Mouse (Mus musculus): Measurements from ENCODE around the gene Gramd1c. TPM values are rescaled to one million over a fixed set of nuclear protein-coding genes. Genes with fewer than 3 reads are reported as not detected.
A peak's percentile ranks its signal among the peaks of the same experiment; 100 is the strongest.

Gene Gramd1c
- total and polyA plus RNA-seq, 3 experiments = 1.5 to 3.9 (median 3.5) TPM

DNA sequence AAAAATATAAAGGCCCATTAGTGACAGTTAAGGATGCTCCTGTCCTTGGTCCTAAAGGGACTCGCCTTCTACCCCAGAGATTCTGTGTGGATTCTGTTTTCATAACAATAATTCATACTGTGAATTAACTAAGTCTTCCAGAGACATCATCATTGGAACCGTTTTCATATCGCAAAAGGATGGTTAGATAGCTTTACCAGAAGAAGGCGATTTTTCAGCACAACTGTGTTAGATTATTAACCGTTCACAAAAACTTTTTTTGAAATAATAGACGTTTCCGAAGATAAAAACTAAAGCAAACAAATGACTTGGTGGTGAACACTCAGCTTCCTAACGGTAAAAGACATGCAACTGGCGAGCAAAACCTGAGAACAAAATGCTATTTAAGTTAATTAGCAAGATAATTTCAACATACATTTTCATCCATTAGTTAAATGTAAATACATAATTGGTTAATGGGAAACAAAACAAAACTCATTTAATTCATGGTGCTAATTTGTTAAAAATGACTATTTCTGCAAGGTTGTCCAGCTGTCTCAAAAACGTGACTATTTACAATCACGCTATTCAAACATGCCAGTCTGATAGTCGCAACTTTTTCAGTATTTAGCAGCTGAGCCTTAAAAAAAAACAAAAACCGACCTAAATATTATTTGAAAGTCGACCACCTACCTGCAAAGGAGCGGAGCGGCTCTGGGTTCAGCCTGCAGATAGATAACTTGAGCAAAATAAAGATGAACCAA, 47.6 kb downstream of the Gramd1c start:
- in situ Hi-C loops (cut with MboI; ENCODE audit: low pct_ligation_motif_present, low pct_unique_long_range_greater_than_20kb, low sequenced_read_pairs) (no loop called here), dilution Hi-C loops (cut with MboI; ENCODE audit: extremely low pct_ligation_motif_present, extremely low pct_unique_long_range_greater_than_20kb, low sequenced_read_pairs) (no loop called here)
- Histone ChIP-seq H3K79me2 (replicated peaks; ENCODE audit: control insufficient read depth, extremely low read depth, insufficient read depth, poor library complexity, severe bottlenecking) (no peaks in the 10 kb centered on the region), H3K4me2 (ENCODE audit: insufficient read depth, low read depth, poor library complexity, severe bottlenecking) (peak overlapping the region; percentile 98), H3K27ac (ENCODE audit: insufficient read depth, low read depth) (no peak overlapping the region), H3K27me3 (replicated peaks) (no peaks in the 10 kb centered on the region), H3K9ac (ENCODE audit: insufficient read depth, low read depth) (peak overlapping the region; percentile 83), H3K4me1 (ENCODE audit: control insufficient read depth in 1 of 2, insufficient read depth in 2 of 2) (peaks cover 2 to 17% of the 10 kb centered on the region in 2 experiments; a peak in 3 of 4 replicates), H3K9me3 (replicated peaks; ENCODE audit: low read length) (no peaks in the 10 kb centered on the region), H3K36me3 (replicated peaks in 1 of 2; ENCODE audit: control insufficient read depth in 1 of 2, insufficient read depth in 1 of 2, low read length in 1 of 2) (peaks cover 0 to 9% of the 10 kb centered on the region in 2 experiments), H3K4me3 (replicated peaks in 1 of 3; ENCODE audit: low read depth in 2 of 3, low read length in 2 of 3, poor library complexity in 1 of 3) (peak overlapping the region; percentile 51 to 73 (median 54))
- no peak for TF ChIP-seq ZC3H11A (IDR thresholded peaks at IDR 0.05; ENCODE audit: low read depth, low read length)
- TF ChIP-seq MAZ (IDR thresholded peaks at IDR 0.05; ENCODE audit: low read depth, low read length) = no peak
- TF ChIP-seq USF2 (conservative IDR thresholded peaks at IDR 0.05; ENCODE audit: low read depth, low read length) = no peak
- 0 out of 2 replicates have a peak, but pooled peaks have one; percentile 18 for TF ChIP-seq SIN3A (IDR thresholded peaks at IDR 0.05; ENCODE audit: low read length)
- TF ChIP-seq GABPA (IDR thresholded peaks at IDR 0.05; ENCODE audit: insufficient replicate concordance, low read depth, low read length) = no peak
- no peak for TF ChIP-seq CTCF (conservative IDR thresholded peaks at IDR 0.05 in 1 of 2, IDR thresholded peaks at IDR 0.05 in 1 of 2; ENCODE audit: low read depth in 2 of 2, low read length in 2 of 2)
- TF ChIP-seq BHLHE40 (IDR thresholded peaks at IDR 0.05; ENCODE audit: low read depth, low read length) = peak; percentile 97
- no peak for DNase-seq (ENCODE audit: extremely low read depth)

GRCm38 (mm10) chr16:44011010-44011409, 52.1 kb downstream of the Gramd1c start:
- H3K9ac ChIP-seq (ENCODE audit: insufficient read depth, low read depth) = no peak overlapping the region
- dilution Hi-C loops (cut with MboI; ENCODE audit: extremely low pct_ligation_motif_present, extremely low pct_unique_long_range_greater_than_20kb, low sequenced_read_pairs) (no loop called here), in situ Hi-C loops (cut with MboI; ENCODE audit: low pct_ligation_motif_present, low pct_unique_long_range_greater_than_20kb, low sequenced_read_pairs) (no loop called here)
- no peak for DNase-seq (ENCODE audit: extremely low read depth)
- H3K79me2 ChIP-seq (replicated peaks; ENCODE audit: control insufficient read depth, extremely low read depth, insufficient read depth, poor library complexity, severe bottlenecking) = no peaks in the 10 kb centered on the region
- peaks cover 0 to 26% of the 10 kb centered on the region in 2 experiments for H3K36me3 ChIP-seq (replicated peaks in 1 of 2; ENCODE audit: control insufficient read depth in 1 of 2, insufficient read depth in 1 of 2, low read length in 1 of 2)
- H3K4me3 ChIP-seq (replicated peaks in 1 of 3; ENCODE audit: low read depth in 2 of 3, low read length in 2 of 3, poor library complexity in 1 of 3) = no peak overlapping the region
- H3K27ac ChIP-seq (ENCODE audit: insufficient read depth, low read depth) = no peak overlapping the region
- H3K9me3 ChIP-seq (replicated peaks; ENCODE audit: low read length) = no peaks in the 10 kb centered on the region
- no peak overlapping the region for H3K4me2 ChIP-seq (ENCODE audit: insufficient read depth, low read depth, poor library complexity, severe bottlenecking)
- H3K27me3 ChIP-seq (replicated peaks) = no peaks in the 10 kb centered on the region
- TF ChIP-seq NELFE (IDR thresholded peaks at IDR 0.05; ENCODE audit: low read depth, low read length) (no peak), RCOR1 (conservative IDR thresholded peaks at IDR 0.05; ENCODE audit: low read depth, low read length) (no peak), USF2 (conservative IDR thresholded peaks at IDR 0.05; ENCODE audit: low read depth, low read length) (no peak), PAX5 (IDR thresholded peaks at IDR 0.05; ENCODE audit: low read length) (no peak), MYC (IDR thresholded peaks at IDR 0.05; ENCODE audit: low read depth, low read length) (no peak), BHLHE40 (IDR thresholded peaks at IDR 0.05; ENCODE audit: low read depth, low read length) (no peak), MXI1 (IDR thresholded peaks at IDR 0.05; ENCODE audit: low read depth, low read length) (no peak)
- H3K4me1 ChIP-seq (ENCODE audit: control insufficient read depth in 1 of 2, insufficient read depth in 2 of 2) = peaks cover 0 to 14% of the 10 kb centered on the region in 2 experiments; a peak in 2 of 4 replicates

GRCm38 (mm10) chr16:44002086-44002485, 61.1 kb downstream of the Gramd1c start:
- H3K27ac ChIP-seq (ENCODE audit: insufficient read depth, low read depth) = no peak overlapping the region
- H3K27me3 ChIP-seq (replicated peaks) = no peaks in the 10 kb centered on the region
- DNase-seq (ENCODE audit: extremely low read depth) = peak; percentile 48
- H3K36me3 ChIP-seq (replicated peaks in 1 of 2; ENCODE audit: control insufficient read depth in 1 of 2, insufficient read depth in 1 of 2, low read length in 1 of 2) = peaks cover 8 to 34% of the 10 kb centered on the region in 2 experiments
- no peaks in the 10 kb centered on the region for H3K4me1 ChIP-seq (ENCODE audit: control insufficient read depth in 1 of 2, insufficient read depth in 2 of 2)
- TF ChIP-seq CTCF (conservative IDR thresholded peaks at IDR 0.05 in 1 of 2, IDR thresholded peaks at IDR 0.05 in 1 of 2; ENCODE audit: low read depth in 2 of 2, low read length in 2 of 2) = peak in 1 of 2 experiments; percentile 61; a peak in 2 of 4 replicates
- TF ChIP-seq ETS1 (conservative IDR thresholded peaks at IDR 0.05; ENCODE audit: low read depth, low read length) = no peak
- no peak for TF ChIP-seq RCOR1 (conservative IDR thresholded peaks at IDR 0.05; ENCODE audit: low read depth, low read length)
- no peak for TF ChIP-seq KAT2A (IDR thresholded peaks at IDR 0.05; ENCODE audit: insufficient replicate concordance, low read length)
- peak; percentile 56 for TF ChIP-seq RAD21 (IDR thresholded peaks at IDR 0.05; ENCODE audit: low read depth, low read length)
- peak; percentile 38 for TF ChIP-seq SMC3 (IDR thresholded peaks at IDR 0.05; ENCODE audit: low read depth, low read length)
- no peak for TF ChIP-seq MYC (IDR thresholded peaks at IDR 0.05; ENCODE audit: low read depth, low read length)
- no peak for TF ChIP-seq USF2 (conservative IDR thresholded peaks at IDR 0.05; ENCODE audit: low read depth, low read length)
- peak; percentile 75 for TF ChIP-seq BHLHE40 (IDR thresholded peaks at IDR 0.05; ENCODE audit: low read depth, low read length)
- H3K9me3 ChIP-seq (replicated peaks; ENCODE audit: low read length) = no peaks in the 10 kb centered on the region
- no peak overlapping the region for H3K4me3 ChIP-seq (replicated peaks in 1 of 3; ENCODE audit: low read depth in 2 of 3, low read length in 2 of 3, poor library complexity in 1 of 3)
- in situ Hi-C loops (cut with MboI; ENCODE audit: low pct_ligation_motif_present, low pct_unique_long_range_greater_than_20kb, low sequenced_read_pairs) = no loop called here
- dilution Hi-C loops (cut with MboI; ENCODE audit: extremely low pct_ligation_motif_present, extremely low pct_unique_long_range_greater_than_20kb, low sequenced_read_pairs) = no loop called here
- no peak overlapping the region for H3K9ac ChIP-seq (ENCODE audit: insufficient read depth, low read depth)
- H3K4me2 ChIP-seq (ENCODE audit: insufficient read depth, low read depth, poor library complexity, severe bottlenecking) = no peak overlapping the region
- no peaks in the 10 kb centered on the region for H3K79me2 ChIP-seq (replicated peaks; ENCODE audit: control insufficient read depth, extremely low read depth, insufficient read depth, poor library complexity, severe bottlenecking)

All from CH12.LX (cell line).